Mouse (Mus musculus): ENCODE results near the gene Tnpo1. TPM values are rescaled to one million over a fixed set of nuclear protein-coding genes. Genes with fewer than 3 reads are reported as not detected.

The Tnpo1 gene
- total RNA-seq, 2 experiments from 2014 or later = 73.0 to 73.3 TPM

DNA sequence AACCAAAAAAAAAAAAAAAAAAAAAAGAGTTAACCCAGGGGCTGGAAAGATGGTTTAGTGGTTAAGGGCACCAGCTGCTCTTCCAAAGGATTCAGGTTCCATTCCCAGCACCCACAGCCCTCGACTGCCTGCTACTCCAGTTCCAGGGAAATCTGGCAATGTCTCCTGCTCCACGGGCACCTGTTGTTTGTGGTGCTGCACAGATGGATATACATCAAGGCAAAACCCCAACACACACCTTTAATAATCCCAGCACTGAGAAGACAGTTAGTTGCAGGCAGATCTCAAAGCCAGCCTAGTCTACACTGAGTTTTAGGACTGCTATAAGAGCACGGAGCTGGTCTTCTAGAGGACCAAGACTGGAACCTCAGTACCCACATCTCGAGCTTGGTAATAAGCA is 30.2 kb downstream of the Tnpo1 start:
- intact Hi-C loops (cut with DNase I) = no loop called here

GRCm38 (mm10) chr13:98894900-98895299 is 31.3 kb downstream of the Tnpo1 start:
- no peak for DNase-seq (ENCODE audit: low spot score)
- intact Hi-C loops (cut with DNase I) = no loop called here

More for the DNA sequence above, 30.2 kb downstream of the Tnpo1 start:
- DNase-seq (ENCODE audit: low spot score) = no peak

GRCm38 (mm10) chr13:98891443-98891842 is 34.7 kb downstream of the Tnpo1 start:
- no peak for DNase-seq (ENCODE audit: low spot score)
- intact Hi-C loops (cut with DNase I) = loop anchor here (2.0 kb wide), 1 partner anchor 33 kb away; no protein-coding TSS in a partner anchor

DNA sequence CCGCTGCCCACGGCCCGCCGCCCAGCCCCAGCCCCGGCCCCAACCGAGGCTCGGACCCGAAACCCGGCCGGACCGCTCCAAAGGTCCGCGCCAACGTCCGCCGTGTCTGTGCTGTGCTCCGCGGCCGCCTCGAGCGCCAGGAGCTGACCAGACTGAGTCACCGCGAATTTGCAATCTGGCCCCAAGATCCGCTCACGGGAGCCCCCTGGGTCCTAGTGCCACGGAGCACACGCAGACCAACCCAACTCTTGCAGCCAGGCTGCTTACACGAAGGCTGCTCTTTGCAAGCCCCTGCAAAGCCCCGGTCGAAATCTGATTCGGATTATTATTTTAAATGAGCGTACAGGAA is 35.3 kb downstream of the Tnpo1 start:
- intact Hi-C loops (cut with DNase I) = loop anchor here (2.0 kb wide), 1 partner anchor 34 kb away; no protein-coding TSS in a partner anchor
- DNase-seq (ENCODE audit: low spot score) = peak; percentile 66

GRCm38 (mm10) chr13:98890137-98890870 is 35.9 kb downstream of the Tnpo1 start:
- peak; percentile 21 for DNase-seq (ENCODE audit: low spot score)
- intact Hi-C loops (cut with DNase I) = loop anchor here (2.0 kb wide), 1 partner anchor 34 kb away; no protein-coding TSS in a partner anchor

GRCm38 (mm10) chr13:98889211-98889610 is 37.0 kb downstream of the Tnpo1 start:
- no peak for DNase-seq (ENCODE audit: low spot score)
- intact Hi-C loops (cut with DNase I) = no loop called here

DNA sequence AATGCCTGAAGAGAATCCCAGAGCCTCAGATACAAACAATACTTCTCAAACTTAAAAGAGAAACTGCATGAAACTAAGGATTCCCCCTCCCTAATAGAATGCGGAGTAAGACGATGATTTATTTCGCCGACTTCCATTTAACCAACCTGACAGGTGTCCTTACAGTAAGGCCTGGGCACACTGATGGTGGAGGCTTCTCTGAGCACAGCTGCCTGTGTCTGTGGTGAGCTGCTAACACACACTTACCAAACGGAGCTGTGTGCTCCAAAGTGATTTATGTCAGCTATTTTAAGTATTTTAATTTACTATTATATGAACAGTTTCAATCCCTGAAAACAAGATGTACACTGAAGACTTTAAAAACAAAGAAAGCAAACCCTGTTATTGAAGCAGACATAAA is 42.4 kb downstream of the Tnpo1 start:
- no peak for DNase-seq (ENCODE audit: low spot score)
- intact Hi-C loops (cut with DNase I) = no loop called here

DNA sequence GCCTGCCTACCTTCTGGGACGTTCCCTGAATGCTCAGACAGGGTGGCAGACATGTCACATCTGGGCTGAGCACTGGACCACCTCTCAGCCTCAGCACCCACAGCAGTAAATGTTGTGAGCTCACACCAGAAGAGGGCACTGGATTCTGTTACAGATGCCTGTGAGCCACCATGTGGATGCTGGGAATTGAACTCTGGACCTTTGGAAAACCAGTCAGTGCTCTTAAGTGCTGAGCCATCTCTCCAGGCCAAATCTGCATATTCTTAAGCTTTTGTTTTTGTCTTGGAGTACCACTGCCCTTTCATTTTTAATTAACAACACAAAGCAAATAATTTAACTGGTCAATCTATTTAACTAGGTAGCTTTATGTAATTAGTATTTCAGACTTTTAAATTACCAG is 44.2 kb downstream of the Tnpo1 start:
- intact Hi-C loops (cut with DNase I) = no loop called here
- no peak for DNase-seq (ENCODE audit: low spot score)

- intact Hi-C loops (cut with DNase I) = no loop called here
- DNase-seq (ENCODE audit: low spot score) = no peak
These were observed 45.8 kb downstream of the Tnpo1 start for GRCm38 (mm10) chr13:98880336-98880735.

DNA sequence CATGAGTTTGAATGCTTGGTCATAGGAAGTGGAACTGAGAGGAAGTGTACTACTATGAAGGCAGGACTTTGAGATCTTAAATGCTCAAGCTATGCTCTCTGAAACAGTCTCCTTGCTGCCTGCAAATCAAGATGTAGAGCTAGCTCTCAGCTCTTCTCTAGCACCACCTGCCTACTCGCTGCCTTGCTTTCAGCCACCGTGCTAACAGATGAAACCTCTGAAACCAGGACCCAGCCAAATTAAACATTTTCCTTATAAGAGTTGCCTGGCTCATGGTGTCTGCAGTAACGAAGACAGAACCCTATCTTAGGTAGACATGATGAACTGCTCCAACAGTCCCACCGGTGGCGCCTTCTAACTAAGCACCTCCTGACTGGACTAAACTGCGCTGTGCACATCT is 46.8 kb downstream of the Tnpo1 start:
- no peak for DNase-seq (ENCODE audit: low spot score)
- intact Hi-C loops (cut with DNase I) = loop anchor here (10.0 kb wide), 1 partner anchor 45 kb away; the partner anchor contains the start of gene Tnpo1

DNA sequence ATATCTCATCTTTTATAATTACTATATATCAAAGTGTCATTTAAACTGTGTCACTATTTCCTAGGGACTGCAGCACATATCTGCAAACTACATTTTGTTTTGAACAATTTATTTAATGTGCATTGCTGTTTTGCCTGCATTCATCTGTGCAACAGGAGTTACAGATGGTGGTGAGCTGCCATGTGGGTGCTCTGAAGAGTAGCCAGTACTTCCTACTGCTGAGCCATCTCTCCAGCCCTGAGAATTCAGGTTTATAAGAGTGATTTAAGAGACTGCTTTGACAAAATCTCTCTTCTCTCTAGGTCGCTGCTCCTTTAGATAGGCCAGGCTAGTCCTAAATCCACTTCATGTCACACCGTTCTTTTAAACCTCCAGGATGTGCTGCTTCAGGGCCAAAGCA is 49.0 kb downstream of the Tnpo1 start:
- intact Hi-C loops (cut with DNase I) = loop anchor here (10.0 kb wide), 1 partner anchor 48 kb away; the partner anchor contains the start of gene Tnpo1
- DNase-seq (ENCODE audit: low spot score) = no peak

DNA sequence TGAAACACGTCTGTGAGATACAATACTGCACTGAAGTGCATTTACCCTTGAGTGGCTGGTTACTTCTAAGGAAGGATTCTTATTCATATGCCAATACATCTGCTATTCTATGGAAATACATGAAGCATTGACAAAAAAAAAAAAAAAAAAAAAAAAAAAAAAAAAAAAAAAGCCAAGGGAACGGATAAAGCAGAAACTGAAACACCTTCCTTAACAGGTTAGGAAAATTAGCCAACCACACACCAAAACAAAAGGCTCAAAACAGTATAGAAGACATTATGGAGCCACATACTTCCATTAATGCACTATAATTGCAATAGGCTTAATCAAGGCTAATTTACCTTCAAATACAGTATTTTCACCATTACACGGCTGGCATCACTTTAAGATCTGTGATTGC is 51.5 kb downstream of the Tnpo1 start:
- intact Hi-C loops (cut with DNase I) = loop anchor here (10.0 kb wide), 1 partner anchor 50 kb away; the partner anchor contains the start of gene Tnpo1
- DNase-seq (ENCODE audit: low spot score) = no peak

GRCm38 (mm10) chr13:98872273-98872847 is 53.8 kb downstream of the Tnpo1 start:
- intact Hi-C loops (cut with DNase I) = loop anchor here (10.0 kb wide), 1 partner anchor 52 kb away; the partner anchor contains the start of gene Tnpo1

DNA sequence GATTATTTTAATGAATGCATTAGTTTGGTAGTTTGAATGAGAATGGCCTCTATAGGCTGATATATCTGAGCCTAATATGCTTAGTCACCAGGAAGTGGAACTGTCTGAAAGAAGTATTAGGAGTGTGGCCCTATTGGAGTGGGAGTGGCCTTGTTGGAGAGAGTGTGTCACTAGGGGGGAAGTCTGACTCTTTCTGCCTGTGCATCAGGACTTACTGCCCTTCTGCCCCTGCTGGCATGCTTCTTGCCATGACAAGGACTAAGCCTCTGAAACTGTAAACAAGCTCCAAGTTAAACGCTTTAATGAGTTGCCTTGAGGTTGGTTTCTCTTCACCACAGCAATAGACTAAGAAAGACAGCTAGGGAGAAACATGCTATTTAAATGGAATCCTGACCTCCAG is 54.9 kb downstream of the Tnpo1 start:
- intact Hi-C loops (cut with DNase I) = loop anchor here (10.0 kb wide), 1 partner anchor 54 kb away; the partner anchor contains the start of gene Tnpo1
- no peak for DNase-seq (ENCODE audit: low spot score)

More at GRCm38 (mm10) chr13:98872273-98872847, 53.8 kb downstream of the Tnpo1 start:
- DNase-seq (ENCODE audit: low spot score) = no peak

GRCm38 (mm10) chr13:98868236-98868923 is 57.8 kb downstream of the Tnpo1 start:
- no peak for DNase-seq (ENCODE audit: low spot score)
- intact Hi-C loops (cut with DNase I) = loop anchor here (1.0 kb wide), 1 partner anchor 225 kb away; no protein-coding TSS in a partner anchor

DNA sequence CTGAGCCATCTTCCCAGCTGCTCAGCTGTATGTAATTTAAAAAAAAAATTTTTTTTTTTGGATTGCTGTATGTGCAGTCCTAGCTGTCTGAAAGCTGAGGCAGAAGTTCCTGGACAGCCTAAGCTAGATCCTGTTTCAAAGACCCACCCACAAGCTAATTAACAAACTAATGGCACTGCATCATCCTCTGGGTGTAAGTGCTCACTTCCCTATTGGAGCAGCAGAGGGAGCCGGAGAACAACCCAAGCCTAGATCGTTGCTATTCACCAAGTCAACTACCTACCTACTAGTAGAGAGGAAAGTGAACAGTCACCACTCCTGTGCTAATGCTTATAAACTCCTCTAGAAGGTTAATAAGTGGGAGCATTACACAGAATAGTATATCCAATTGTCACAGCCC is 58.4 kb downstream of the Tnpo1 start:
- DNase-seq (ENCODE audit: low spot score) = no peak
- intact Hi-C loops (cut with DNase I) = loop anchor here (1.0 to 2.0 kb wide), 2 partner anchors 225 to 455 kb away; no protein-coding TSS in a partner anchor

DNA sequence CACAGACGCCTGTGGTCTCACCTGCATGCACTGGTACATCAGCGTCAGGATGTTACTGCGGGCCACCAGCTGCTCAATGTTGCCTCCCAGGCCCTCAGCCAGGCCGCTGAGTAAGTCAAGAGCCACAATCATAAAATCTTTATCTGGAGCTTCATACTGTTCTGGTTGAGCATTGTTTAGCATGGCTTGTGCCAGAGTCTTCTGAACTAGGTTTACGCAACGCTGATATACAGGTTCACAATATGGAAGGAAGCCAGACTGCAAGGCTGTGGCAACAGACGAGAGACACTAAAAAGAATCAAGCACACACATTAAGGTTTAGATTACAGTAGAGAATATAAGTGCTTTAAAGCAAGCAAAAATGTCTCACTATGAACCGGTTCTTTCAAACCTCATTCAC is 70.9 kb downstream of the Tnpo1 start:
- intact Hi-C loops (cut with DNase I) = loop anchor here (5.0 kb wide), 1 partner anchor 38 kb away; the partner anchor contains the start of gene Fcho2
- DNase-seq (ENCODE audit: low spot score) = no peak

- intact Hi-C loops (cut with DNase I) = no loop called here
- no peak for DNase-seq (ENCODE audit: low spot score)
These were observed 80.4 kb downstream of the Tnpo1 start for GRCm38 (mm10) chr13:98845794-98846193.

DNA sequence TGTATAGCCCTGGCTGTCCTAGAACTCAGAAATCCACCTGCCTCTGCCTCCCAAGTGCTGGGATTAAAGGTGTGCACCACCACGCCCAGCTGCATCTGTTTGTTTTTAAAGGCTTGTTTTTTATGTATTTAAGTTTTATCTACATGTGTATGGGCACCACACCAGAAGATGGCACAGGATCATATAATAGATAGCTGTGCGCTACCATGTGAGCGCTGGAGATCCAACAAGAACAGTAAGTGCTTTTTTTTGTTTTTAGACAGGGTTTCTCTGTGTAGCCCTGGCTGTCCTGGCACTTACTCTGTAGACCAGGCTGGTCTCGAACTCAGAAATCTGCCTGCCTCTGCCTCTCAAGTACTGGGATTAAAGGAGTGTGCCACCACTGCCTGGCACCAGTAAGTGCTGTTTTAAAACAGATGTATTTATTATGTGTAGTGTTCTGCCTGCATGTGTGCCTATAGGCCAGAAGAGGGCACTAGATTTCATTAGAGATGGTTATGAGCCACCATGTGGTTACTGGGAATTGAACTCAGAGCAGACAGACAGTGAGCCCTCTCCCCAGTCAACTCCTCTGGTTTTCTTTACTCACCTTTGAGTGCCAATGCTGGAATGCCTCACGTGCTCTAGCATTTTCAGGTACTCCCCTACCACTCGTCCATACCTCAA is 89.6 kb downstream of the Tnpo1 start:
- intact Hi-C loops (cut with DNase I) = no loop called here
- no peak for DNase-seq (ENCODE audit: low spot score)

DNA sequence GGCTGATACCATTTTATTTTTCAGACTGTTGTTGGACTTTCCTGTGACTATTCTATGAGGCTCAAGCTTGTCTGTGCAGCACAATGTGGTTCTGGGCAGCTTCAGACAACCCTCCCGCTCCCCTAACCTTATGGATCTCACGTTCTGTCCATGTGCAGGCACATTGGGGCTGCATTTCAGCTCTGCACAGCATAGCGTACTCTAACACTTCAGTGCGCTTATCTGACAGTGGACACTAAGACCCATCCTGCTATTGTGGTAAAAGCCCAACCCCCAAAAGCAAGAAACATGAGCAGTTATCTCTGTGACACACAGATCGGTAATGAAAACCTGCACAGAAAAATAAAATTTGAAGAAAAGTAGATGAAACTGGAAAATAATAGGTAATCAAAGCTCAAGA is 90.4 kb downstream of the Tnpo1 start:
- DNase-seq (ENCODE audit: low spot score) = no peak
- intact Hi-C loops (cut with DNase I) = no loop called here

All from heart, postnatal 25 days (tissue).